Mouse (Mus musculus): ENCODE data around the gene Tpst2.

The Tpst2 gene

DNA sequence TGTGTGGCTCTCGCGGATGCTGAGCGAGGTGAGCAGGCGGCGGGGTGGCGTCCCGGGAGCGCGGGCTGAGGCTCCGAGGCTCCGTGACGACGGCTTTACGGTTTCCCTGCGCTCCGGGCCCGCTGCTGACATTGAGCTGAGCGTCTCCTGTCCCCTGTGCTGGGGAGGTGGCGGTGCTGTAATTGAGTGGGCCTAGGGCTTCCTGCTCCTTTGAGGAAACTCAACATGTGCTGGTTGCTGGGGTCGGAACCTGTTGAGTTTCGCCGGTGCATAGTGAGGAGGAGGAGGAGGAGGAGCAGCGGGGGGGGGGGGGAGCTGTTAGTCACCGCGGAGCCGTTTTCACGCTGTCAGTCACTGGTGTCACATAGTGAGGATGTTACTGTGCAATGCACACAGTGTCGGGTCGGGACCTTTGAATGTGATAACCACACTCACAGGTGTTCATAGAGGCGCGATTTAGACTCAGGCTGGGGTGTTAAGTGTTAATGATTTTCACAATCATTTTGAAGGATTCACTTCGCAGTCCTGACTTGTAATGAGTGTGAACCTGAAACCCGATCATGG is 50.0 kb downstream of the Tpst2 start:
- DNase-seq (ENCODE audit: low read depth, low spot score) = no peak

DNA sequence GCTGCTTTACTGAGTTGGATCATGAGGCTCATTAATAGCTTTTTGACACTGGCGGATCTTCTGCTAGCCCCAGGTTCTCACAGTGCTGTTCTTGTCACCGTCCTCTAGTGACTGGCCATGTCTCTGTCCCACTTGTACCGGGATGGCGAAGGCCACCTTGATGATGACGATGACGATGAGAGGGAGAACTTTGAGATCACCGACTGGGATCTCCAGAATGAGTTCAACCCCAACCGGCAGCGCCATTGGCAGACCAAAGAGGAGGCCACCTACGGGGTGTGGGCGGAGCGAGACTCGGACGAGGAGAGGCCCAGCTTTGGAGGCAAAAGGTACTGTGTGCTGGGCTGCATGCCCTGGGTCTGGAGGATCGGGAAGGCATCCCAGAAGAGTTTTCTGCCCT is 51.4 kb downstream of the Tpst2 start:
- no peak for DNase-seq (ENCODE audit: low read depth, low spot score)

DNA sequence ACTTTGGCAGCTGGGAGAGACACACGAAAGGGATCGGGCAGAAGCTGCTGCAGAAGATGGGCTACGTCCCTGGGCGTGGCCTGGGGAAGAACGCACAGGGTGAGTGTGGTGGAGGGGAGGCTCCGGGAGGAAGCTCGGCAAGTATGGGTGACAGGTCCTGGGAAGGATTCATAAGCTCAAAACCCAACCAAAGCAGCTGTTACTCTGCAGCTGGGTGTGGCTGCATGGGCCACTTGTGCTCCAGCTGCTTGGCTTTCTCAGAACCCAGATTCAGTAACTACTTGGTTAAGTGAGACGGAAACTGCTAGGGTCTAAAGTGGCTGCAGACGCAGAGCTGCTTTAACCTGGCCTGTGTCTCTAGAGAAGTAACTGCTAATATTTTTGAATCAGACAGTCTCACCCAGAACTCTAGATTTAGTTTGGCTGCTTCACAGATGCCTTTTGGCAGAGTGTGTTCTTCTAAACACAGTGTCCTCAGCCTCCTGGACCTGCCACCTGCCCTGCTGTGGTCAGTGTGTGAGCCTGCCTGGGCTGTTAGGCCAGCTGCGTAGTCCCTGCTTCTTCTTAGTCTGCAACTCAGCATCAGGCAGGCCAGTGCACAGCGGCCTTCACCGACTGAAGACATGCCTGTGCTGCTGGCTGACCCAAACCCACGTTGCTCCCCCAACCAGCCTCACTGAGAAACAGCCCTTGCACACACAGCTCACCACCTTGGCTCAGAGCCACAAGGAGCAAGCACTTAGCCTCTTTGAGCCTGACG is 53.5 kb downstream of the Tpst2 start:
- DNase-seq (ENCODE audit: low read depth, low spot score) = no peak

DNA sequence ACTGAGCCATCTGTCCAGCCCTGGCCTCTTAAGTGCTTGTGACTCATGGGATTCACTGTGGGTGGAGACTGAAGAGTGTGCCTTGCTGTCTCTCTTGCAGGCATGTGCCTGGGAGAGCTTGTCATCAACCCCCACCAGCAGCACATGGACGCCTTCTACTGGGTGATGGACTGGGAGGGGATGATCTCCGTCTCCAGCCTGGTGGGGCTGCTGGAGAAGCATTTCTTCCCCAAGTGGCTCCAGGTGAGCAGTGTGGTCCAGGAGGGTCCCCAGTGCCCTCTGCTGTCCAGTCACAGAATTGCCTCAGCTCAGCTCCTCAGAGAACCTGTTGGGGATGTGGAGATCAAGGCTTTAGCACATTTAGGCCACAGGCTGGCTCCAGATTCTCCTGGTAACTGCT is 59.0 kb downstream of the Tpst2 start:
- DNase-seq (ENCODE audit: low read depth, low spot score) = peak; percentile 84

DNA sequence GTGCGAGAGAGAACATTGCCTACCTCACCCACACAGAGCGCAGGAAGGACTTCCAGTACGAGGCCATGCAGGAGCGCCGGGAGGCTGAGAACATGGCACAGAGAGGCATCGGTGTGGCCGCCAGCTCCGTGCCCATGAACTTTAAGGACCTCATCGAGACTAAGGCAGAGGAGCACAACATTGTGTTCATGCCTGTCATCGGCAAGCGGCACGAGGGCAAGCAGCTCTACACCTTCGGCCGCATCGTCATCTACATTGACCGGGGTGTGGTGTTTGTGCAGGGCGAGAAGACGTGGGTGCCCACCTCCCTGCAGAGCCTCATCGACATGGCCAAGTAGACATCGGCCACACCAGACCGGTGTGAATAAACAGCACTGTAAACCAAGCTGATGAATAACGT is 60.5 kb downstream of the Tpst2 start:
- DNase-seq (ENCODE audit: low read depth, low spot score) = no peak

DNA sequence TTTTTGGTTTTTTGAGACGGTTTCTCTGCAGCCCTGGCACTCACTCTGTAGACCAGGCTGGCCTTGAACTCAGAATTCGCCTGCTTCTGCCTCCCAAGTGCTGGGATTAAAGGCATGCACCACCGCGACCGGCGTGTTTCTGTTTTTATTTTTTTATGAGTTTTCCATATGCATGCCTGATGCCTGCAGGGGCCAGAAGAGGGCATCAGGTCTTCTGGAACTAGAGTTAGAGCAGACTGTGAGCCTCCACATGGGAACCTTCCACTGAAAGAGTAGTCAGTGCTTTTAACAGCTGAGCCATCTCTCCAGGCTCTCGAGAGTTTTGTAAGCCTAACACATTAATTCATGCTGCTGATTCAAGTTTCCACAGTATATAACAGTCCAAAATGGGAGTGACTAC is 62.7 kb downstream of the Tpst2 start:
- no peak for DNase-seq (ENCODE audit: low read depth, low spot score)

DNA sequence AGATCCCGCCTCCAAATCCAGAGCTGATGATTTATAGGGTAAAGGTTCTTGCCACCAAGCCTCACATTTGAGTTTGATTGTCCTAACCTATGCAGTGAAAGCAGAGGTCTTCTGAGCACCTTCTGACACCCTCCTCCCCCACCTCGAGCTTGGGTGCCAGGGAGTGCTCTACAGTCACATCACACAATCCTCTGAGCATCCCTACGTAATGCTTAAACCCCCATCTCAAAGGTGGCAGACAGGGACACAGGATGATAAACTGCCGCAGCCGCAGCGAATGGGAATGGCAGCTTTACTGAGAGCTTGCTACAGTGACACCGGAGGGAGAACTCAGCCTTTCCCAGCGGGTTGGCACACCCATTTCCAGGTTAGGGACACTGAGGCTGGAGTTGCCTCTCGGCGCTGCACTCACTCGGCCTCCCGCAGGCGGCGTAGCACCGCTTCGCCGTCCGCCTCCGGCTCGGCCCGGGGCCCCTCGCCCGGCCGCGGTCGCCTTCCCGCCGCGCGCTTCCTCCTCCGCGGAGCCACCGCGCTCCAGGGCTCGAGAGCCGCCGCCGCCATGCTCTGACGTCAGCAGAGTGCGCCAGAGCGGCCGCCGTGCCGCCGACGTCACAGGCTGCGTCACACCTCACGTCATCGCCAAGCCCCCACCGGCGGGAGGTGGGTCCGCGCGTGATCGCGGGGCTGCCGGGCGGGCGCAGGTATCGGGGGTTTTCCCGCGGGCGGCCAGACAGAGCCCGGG is 66.1 kb downstream of the Tpst2 start, which contains the start of the genes Srrd and Hps4:
Srrd (minus strand) TSS at position 578 of the 742 bp plus-strand sequence.
Hps4 (plus strand) TSS at position 621 of the 742 bp plus-strand sequence.
- DNase-seq (ENCODE audit: low read depth, low spot score) = peak; percentile 96

DNA sequence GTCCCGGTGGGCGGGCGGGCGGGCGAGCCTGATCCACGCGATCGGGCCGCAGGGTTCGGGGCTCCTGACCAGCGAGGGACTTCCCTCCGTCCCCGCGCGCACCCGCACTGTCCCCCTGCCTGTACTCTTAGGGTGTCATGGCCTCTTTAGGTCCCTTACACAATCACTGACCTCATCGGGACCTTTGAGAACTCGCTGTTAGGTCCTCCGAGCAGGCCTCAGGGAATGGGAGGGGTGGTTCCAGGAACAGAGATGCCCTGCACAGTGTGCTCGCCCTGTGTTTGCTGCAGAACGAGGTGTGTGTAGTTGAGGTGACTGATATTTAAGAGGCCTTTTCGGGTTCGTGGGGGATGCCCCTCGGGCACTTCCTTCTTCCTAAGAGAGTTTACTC is 66.7 kb downstream of the Tpst2 start:
- no peak for DNase-seq (ENCODE audit: low read depth, low spot score)

DNA sequence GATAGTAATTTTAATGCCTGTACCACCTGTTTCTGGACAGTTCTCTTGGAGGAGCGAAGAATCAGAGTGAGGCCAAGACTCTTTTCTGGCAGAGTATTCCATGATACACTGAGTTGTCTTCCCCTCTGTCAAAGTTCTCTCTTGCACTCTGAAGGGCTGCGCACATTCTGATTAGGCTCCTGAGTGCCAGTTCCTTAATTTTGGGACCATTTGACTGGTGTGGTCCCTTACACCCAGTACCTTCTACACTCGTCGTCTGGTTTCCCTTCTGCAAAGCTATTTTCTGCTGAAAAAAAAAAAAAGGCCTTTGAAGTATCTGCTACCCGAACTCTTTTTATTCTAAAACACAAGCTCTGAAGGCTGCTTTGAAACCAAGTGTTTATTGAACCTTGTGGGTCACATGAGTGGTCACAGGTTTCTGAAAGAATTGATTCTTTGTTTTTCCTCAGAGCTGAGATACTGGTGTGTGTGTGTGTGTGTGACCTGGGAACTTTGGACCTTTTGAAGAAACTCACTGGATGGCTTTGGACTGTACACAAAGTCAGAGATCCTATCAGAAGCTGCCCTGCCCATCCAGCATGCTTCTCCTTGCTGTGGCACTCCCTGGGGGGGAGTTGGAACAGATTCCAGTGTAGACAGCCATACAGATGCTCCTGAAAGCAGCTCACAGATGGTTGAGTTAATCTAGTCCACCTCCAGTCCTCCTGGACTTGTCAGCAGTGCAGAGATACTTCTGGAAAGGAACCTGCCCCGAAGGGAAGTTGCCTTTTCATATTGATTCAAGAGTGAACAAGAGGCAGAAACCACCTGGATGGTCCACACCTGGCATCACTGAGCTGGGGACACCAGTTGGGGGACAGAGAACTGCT is 67.8 kb downstream of the Tpst2 start:
- DNase-seq (ENCODE audit: low read depth, low spot score) = no peak

DNA sequence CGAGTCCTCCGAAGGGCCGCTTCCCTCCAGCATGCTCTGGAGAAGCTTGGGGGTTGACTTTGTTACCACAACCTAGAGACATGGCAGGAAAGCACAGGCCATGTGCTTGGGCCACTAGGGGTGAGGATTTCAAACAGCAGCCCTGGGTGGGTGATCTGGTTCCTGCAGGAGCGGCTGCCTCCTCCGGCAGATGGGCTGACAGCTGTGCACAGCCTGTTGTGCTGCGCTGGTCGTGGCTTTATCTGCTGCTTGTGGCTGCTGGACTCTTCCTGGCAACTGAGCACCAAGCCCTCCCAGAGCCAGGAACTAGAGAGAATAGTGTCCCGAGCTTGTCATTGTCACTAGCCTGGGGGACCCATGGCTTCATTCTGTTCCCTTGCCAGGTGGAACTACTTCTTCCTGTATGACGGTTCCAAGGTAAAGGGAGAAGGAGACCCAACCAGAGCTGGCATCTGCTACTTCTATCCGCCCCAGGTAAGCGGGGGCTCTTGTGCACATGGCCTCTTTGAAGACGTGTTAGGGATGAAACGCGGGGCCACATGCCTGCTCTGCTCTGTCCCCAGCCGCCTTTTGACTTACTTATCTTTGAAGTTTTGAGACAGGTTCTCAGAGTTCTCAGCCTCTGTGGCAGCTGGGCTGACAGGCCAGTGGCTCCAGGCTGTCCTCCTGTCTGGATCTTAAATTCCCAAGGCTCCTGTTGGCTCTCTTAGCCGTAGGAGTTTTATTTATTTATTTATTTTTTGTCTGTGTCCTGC is 69.9 kb downstream of the Tpst2 start:
- no peak for DNase-seq (ENCODE audit: low read depth, low spot score)

DNA sequence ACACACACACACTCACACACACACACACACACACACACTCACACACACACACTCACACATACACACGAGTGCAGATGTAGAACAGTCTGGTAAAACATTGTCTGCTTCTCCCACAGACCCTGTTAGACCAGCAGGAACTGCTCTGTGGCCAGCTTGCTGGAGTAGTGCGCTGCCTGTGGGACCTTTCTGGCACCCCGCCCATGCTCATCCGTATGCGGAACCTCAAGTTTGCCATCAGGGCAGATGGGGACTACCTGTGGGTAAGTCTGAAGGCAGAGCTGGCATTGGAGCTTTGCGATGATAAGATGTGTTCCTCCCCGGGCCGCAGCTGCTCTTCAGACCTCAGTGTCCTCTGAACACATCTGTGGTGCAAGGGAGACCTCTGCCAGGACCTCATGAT is 72.7 kb downstream of the Tpst2 start:
- no peak for DNase-seq (ENCODE audit: low read depth, low spot score)

DNA sequence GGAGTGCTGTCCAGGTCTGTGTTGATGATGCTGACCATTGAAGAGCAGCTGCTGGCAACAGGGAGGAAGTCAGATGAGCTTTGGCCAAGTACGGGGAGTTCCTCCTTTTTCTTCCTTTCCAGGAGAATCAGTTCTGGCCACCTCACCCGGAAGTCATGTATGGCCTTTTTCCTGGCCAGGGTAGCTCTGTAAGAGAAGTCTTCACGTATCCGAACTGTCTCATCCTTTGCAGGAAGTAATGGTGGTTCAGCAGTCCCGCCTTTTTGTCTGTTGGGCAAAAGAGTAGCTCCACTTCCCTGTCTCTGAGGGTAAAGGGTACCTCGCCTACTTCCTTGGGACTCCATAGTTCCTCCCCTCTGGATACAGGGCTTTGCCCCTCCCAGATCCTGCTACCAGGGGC is 79.0 kb downstream of the Tpst2 start:
- DNase-seq (ENCODE audit: low read depth, low spot score) = no peak

DNA sequence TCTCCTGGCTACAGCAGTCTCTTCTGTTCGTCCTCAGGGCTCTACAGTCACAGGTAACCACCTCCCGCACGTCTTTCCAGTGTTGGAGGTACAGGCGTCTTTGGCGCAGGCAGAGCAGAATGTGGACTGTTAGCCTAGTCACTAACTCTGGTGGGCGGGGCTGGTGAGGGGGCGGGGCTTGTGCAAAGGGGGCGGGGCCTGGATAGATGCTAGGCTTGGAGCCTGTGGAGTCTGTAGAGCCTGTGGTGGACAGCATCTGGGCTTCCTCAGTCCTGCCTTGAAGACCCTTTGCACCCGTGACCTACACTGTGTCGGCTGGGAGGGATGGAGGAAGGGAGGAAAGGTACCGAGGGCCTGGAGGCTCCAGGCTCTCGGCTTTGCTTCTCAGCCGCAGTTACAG is 79.4 kb downstream of the Tpst2 start, which contains the start of gene Gm6583:
Gm6583 (minus strand) TSS at position 124 of the 400 bp plus-strand sequence.
- no peak for DNase-seq (ENCODE audit: low read depth, low spot score)

DNA sequence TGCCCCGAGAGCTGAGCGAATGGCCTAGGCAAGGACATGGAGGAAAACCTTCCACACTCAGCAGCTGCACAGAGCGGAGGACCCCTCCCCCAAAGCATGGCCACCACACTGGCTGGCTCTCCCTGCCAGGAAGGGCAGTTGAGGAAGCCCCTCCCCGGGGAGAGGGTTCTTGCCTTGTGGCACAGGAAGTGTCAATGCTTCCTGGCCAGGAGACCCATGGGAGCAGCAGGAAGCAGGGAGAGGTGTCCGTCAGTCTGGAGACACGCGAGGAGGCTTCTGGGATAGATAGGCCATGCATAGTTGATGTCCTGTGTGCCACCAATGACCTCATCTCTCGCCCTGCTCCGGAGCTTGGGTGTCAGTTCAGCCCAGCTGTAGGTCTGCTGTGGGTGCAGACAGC is 79.8 kb downstream of the Tpst2 start:
- no peak for DNase-seq (ENCODE audit: low read depth, low spot score)

DNA sequence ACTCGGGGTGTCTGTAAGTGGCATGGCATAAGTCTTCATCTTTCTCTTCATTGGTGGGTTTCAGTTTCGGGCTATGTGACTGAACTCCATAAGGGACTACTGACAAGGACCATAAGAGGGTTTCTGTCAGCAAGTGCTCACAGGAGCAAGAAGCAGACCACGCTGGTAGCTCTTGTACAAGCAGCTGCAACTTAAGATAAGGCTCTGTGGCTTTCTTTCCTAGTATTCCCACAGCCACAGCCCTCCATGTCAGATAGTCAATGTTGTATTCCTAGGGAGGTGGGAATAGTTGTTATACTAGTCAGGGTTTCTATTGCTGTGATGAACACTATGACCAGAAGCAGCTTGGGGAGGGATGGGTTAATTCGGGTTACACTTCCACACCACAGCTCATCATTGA is 83.0 kb downstream of the Tpst2 start:
- DNase-seq (ENCODE audit: low read depth, low spot score) = no peak

DNA sequence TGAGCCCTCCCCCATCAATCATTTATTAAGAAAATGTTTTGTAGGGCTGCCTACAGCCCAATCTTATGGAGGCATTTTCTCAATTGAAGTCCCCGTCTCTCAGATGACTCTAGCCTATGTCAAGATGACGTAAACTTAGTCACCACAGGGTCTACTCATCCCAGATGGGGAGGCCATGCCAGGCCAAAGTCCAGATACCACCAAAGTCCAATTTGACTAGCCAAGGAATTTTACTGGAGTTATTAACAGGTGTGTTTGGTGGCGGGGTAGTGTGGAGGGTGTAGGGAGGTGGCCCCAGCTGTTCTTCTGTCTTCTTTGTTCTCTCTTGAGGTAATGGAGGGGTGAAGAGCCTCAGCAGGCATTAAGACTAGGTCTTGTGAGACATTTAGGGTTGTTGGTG is 83.6 kb downstream of the Tpst2 start:
- DNase-seq (ENCODE audit: low read depth, low spot score) = no peak

DNA sequence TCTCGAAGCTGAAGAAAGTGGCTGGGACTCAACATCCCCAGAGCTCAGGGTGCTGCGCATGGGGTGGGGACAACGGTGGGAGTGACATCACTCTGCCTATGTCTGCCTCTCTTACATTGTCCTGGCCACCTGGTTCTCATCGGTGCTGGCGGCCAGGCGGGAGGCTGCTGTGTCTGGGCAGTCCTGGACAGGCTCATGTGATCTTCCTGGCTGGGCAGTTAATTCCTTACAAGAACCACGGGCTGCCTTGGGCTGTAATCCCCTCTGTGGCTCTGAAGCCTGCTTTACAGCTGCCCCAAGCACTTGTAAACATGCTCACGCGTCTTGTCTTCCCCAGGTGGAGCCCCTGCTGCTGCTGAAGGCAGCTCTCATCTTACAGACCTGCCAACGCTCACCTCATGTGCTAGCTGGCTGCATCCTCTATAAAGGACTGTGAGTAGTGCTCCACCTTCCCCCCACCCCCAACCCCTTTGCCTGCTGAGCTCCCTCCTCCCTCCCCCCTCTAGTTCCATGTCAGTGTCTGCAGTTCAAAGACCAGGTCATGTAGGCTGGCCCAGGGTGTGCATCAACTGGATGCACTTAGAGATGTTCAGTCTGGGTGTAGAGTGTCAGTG is 87.8 kb downstream of the Tpst2 start:
- no peak for DNase-seq (ENCODE audit: low read depth, low spot score)

Data from CD4-positive, CD25-positive, alpha-beta regulatory T cell, adult 2 months (primary cell).